Mouse (Mus musculus) embryonic facial prominence, embryonic 14.5 days (tissue): ENCODE measurements around the gene Selenoh. TPM values are rescaled to one million over a fixed set of nuclear protein-coding genes. Genes with fewer than 3 reads are reported as not detected.

Source experiments
- ATAC-seq: fragments of 200-750 bp; cut with Nextera tagmentation; 2 replicates; pipeline ENCODE4 v1.8.0; 2017; ENCODE audit warnings: low read depth, moderate number of reproducible peaks, moderate TSS enrichment
- DNase-seq: peaks from one replicate; pipeline ENCODE4 v3.0.0-alpha.2; 2015; ENCODE audit warnings: low spot score
- H3K27ac ChIP-seq: fragments of 300-500 bp; sonication (generic); replicated peaks from 2 replicates; pipeline ENCODE4 v1.5.1; 2014; ENCODE audit warnings: low read depth, mild to moderate bottlenecking, low read length, moderate library complexity
- H3K27me3 ChIP-seq: fragments of 300-500 bp; sonication (generic); replicated peaks from 2 replicates; pipeline ENCODE4 v1.6.1; 2014; ENCODE audit warnings: low read length; ENCODE audit not compliant: control insufficient read depth, insufficient read depth
- H3K36me3 ChIP-seq: fragments of 300-500 bp; sonication (generic); 2 replicates; pipeline ENCODE4 v1.6.1; 2014; ENCODE audit warnings: low read length, mixed read lengths; ENCODE audit not compliant: control insufficient read depth, insufficient read depth
- H3K4me1 ChIP-seq: fragments of 300-500 bp; sonication (generic); 2 replicates; pipeline ENCODE4 v1.6.1; 2014; ENCODE audit warnings: antibody characterized with exemption, low read length; ENCODE audit not compliant: control insufficient read depth, insufficient read depth
- H3K4me2 ChIP-seq: fragments of 300-500 bp; sonication (generic); 2 replicates; pipeline ENCODE4 v1.6.1; 2014; ENCODE audit warnings: low read depth, mild to moderate bottlenecking, low read length, moderate library complexity, mixed read lengths
- H3K4me3 ChIP-seq: fragments of 300-500 bp; sonication (generic); 2 replicates; pipeline ENCODE4 v1.5.1; 2014; ENCODE audit warnings: low read depth, mild to moderate bottlenecking, low read length
- H3K9ac ChIP-seq: fragments of 300-500 bp; sonication (generic); 2 replicates; pipeline ENCODE4 v1.6.1; 2014; ENCODE audit warnings: low read depth, mild to moderate bottlenecking, low read length, moderate library complexity, mixed read lengths
- H3K9me3 ChIP-seq: fragments of 300-500 bp; sonication (generic); 2 replicates; pipeline ENCODE4 v1.6.1; 2016; ENCODE audit warnings: low read length; ENCODE audit not compliant: control insufficient read depth
- WGBS: fragments of 180-500 bp; shearing (Covaris S2); extraction: QIAGEN DNeasy Blood & Tissue Kit; methylation state at CpG from one replicate; pipeline ENCODE4 v1.1.7; 2014; 5-methylcytosine and 5-hydroxymethylcytosine counted together
- polyA plus RNA-seq: library from polyadenylated mRNA; unstranded; fragments of >200 nt; fragmentation: Nextera tagmentation; extraction: Ambion mirVana; gene quantifications from 2 replicates; pipeline ENCODE4 v1.2.1, GENCODE M21; 2014

Selenoh gene
- polyA plus RNA-seq, 1 experiment from 2014 or later: 237 TPM

DNA sequence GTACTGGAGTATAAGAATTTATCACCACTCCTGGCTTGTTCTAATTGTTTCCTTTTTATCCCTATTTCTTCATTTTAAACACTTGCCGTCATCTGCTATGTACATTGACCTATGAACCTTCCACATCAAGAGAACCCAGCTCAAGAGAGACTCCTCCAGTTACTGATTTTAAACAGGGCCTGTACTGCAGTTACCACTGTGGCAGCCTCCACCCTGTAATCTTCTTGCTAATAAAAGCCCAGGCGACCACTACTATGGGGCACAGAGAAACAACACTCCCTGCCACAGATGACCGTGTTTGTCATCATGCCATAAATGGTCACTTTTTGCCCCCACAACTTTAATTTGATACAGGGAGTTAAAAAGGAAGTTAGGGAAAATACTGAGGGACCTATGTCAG lies 43.5 kb downstream of the Selenoh start:
- peak overlapping the region; percentile 56; the same call in 1 of the 2 replicates for H3K27ac ChIP-seq
- no peak overlapping the region for H3K9ac ChIP-seq
- no peaks in the 10 kb centered on the region for H3K9me3 ChIP-seq
- no peaks in the 10 kb centered on the region for H3K27me3 ChIP-seq
- peak; percentile 58; the same call in 1 of the 2 replicates for ATAC-seq
- peaks cover 10% of the 10 kb centered on the region; the same call in 1 of the 2 replicates for H3K36me3 ChIP-seq
- H3K4me1 ChIP-seq: peaks cover 3% of the 10 kb centered on the region; the same call in 1 of the 2 replicates
- no peak overlapping the region for H3K4me3 ChIP-seq
- DNase-seq: no peak
- 67% methylated on average over 3 of the region's 3 CpGs for whole genome bisulfite sequencing
- H3K4me2 ChIP-seq: no peak overlapping the region

DNA sequence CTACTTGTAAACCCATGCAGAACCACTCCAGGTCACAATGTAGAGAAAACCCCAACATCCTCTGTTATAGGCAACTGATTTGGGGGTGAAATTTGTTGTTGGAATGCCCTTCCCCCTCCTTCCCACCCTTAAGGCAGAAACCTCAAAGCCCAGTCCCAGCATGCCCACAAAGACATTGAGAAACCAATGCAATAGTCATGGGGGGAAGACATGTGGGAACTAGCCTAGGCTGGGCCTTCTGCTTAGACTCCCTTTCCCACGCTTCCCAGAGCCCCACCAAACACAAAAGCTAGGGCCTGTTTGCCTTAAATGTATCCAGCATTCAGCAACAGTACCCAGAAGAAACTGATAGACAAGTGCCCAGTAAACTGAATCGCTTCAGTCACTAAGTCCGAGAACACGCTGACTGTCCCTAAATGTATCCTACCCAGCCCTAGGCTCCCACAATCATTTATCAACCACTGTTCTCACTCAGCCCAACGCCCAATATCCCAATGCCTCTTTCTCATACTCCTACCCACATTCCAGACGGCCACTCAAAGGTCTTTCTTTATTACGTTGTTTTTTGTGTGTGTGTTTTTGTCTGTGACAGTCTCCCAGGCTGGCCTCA lies 44.1 kb downstream of the Selenoh start:
- DNase-seq: no peak
- H3K4me3 ChIP-seq: no peak overlapping the region
- peaks cover 13% of the 10 kb centered on the region; the same call in 1 of the 2 replicates for H3K36me3 ChIP-seq
- no peak overlapping the region for H3K9ac ChIP-seq
- ATAC-seq: 0 out of 2 replicates have a peak, but pooled peaks have one; percentile 27
- 78% methylated on average over 7 of the region's 7 CpGs for WGBS
- H3K4me2 ChIP-seq: no peak overlapping the region
- H3K27ac ChIP-seq: peak overlapping the region; percentile 56; the same call in 1 of the 2 replicates
- no peaks in the 10 kb centered on the region for H3K9me3 ChIP-seq
- peaks cover 3% of the 10 kb centered on the region; the same call in 1 of the 2 replicates for H3K4me1 ChIP-seq
- H3K27me3 ChIP-seq: no peaks in the 10 kb centered on the region

DNA sequence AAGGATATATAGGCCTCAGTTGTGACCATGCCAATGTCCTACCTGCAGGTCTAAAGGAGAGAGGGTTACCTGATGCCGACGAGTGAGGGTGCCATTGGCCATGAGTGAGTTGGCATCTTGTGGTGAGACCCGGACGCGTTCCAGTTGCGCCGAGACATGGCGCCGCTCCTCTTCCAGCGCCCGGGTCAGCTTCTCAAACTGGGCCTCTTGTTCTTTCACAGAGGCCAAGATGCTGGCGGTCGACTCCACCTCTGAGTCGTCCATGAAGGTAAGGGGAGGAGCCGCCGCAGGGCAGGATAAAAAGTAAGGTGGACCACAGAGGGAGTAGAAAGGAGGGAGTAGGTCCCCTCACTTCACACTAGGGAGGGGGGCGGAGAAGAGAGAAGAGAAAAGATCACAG lies 46.4 kb downstream of the Selenoh start:
- Histone ChIP-seq H3K36me3 (peaks cover 34% of the 10 kb centered on the region), H3K27ac (no peak overlapping the region), H3K4me3 (no peak overlapping the region), H3K9me3 (no peaks in the 10 kb centered on the region), H3K4me2 (no peak overlapping the region), H3K27me3 (no peaks in the 10 kb centered on the region), H3K9ac (no peak overlapping the region), H3K4me1 (peaks cover 3% of the 10 kb centered on the region; the same call in 1 of the 2 replicates)
- ATAC-seq (no peak), DNase-seq (no peak)
- 95% methylated on average over 17 of the region's 17 CpGs for WGBS

DNA sequence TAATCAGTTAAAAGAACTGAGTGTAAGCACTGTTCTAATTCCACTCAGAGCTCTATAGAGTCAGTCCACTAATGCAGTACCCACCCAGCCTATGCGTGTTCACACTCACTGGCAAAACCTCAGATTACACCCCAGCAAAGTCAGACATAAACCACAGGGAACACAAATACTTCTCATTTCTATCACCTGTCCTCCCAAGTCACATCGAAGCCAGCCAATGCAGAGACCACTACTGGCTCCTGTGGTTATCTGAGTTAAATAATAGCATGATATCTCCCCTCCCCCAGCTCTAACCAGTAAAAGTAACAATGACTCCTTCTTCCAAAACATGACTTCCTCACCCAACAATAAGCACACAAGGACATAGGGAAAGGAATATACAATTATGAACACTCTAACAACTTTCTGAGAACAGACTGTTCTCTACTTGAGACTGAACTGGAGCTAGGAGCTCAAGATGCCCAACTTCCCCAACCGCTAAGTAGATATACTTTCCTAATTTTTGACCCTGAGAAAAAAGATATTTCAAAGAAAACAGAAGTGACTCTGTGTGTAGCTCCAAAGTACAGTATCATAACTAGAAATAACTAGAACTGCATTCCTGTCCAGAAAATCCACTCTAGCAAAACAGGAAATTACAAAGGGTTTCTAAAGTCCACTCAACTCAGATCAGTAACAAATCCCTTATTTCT lies 47.0 kb downstream of the Selenoh start:
- H3K27me3 ChIP-seq: no peaks in the 10 kb centered on the region
- DNase-seq (no peak), ATAC-seq (no peak)
- no peak overlapping the region for H3K27ac ChIP-seq
- peaks cover 36% of the 10 kb centered on the region for H3K36me3 ChIP-seq
- H3K9ac ChIP-seq: no peak overlapping the region
- no peaks in the 10 kb centered on the region for H3K9me3 ChIP-seq
- H3K4me2 ChIP-seq: no peak overlapping the region
- peaks cover 3% of the 10 kb centered on the region; the same call in 1 of the 2 replicates for H3K4me1 ChIP-seq
- 92% methylated on average over 3 of the region's 3 CpGs for WGBS
- H3K4me3 ChIP-seq: no peak overlapping the region

DNA sequence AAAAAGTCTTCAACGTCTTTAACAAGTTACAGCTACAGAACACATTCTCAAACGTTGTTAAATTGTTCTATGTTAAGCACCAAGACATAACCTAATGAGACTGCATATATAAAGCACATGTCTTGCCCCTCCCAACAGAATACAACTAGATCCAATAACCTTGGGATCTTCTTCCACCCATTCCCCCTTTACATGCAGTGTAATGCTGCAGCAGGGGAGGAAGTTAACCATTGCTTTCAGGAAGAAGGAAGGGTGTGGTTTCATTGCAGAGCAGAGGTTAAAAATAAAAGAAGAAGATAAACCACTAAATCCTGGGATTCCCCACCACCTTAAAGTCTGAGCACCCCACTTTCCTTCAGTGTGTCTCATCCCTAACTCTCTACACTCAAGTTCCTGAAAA lies 47.9 kb downstream of the Selenoh start:
- Histone ChIP-seq H3K9me3 (no peaks in the 10 kb centered on the region), H3K4me3 (no peak overlapping the region), H3K36me3 (peaks cover 41% of the 10 kb centered on the region), H3K4me2 (no peak overlapping the region), H3K9ac (no peak overlapping the region), H3K27ac (no peak overlapping the region), H3K4me1 (peaks cover 3% of the 10 kb centered on the region; the same call in 1 of the 2 replicates), H3K27me3 (no peaks in the 10 kb centered on the region)
- 70% methylated on average over 2 of the region's 2 CpGs for WGBS
- no peak for DNase-seq
- no peak for ATAC-seq

DNA sequence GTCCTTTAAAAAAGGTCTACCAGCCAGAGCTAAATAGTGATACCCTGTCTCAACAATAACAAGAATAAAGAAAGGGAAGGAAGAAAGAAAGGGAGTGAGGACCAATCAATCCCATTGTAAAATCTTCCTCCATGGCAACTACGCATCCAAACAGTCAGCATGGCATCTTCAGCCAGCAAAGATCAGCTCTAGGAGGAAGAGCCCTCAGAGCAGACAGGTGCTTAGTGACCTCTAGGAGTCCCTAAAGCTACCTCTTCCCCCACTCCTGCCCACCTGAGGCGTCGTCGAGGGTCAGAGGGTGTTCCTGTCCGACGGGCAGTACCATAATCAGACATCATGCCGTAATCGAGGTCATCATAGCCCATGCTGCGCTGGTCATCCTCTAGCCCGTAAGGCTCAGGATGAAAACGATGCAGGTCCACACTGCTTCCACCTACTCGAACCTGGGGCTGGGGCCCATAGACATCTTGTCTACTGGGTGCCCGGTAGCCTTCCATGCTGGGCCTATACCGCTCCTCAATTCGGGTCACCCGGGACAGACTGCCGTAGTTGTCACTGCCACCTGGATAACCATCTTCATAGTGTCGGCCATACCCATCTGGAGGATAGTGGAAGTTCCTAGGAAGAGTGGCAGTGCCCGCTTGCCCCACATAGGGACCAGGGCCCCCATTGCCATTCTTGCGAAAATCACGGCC lies 50.8 kb downstream of the Selenoh start:
- 95% methylated on average over 21 of the region's 21 CpGs for WGBS
- peaks cover 69% of the 10 kb centered on the region for H3K36me3 ChIP-seq
- no peak overlapping the region for H3K4me2 ChIP-seq
- no peak overlapping the region for H3K4me3 ChIP-seq
- no peaks in the 10 kb centered on the region for H3K9me3 ChIP-seq
- no peak for DNase-seq
- peaks cover 3% of the 10 kb centered on the region; the same call in 1 of the 2 replicates for H3K4me1 ChIP-seq
- no peak for ATAC-seq
- no peak overlapping the region for H3K27ac ChIP-seq
- H3K27me3 ChIP-seq: no peaks in the 10 kb centered on the region
- H3K9ac ChIP-seq: no peak overlapping the region

Other genes with a start within 250 kb of the Selenoh start
- gene Calcrl, start 245.4 kb downstream of the Selenoh start, polyA plus RNA-seq: 23.3 and 25.2 TPM in 2 replicates
- 44.3 and 44.5 TPM in 2 replicates for gene Tfpi, start 194.0 kb downstream of the Selenoh start, polyA plus RNA-seq
- gene Ctnnd1, start 20.0 kb downstream of the Selenoh start, polyA plus RNA-seq: 48.9 and 49.0 TPM in 2 replicates
- gene Btbd18, start 11.7 kb downstream of the Selenoh start, polyA plus RNA-seq: 0.14 TPM in 1 of 2 replicates, not detected in the other
- not detected in 2 replicates for gene Gm28635, start 7.3 kb upstream of the Selenoh start, polyA plus RNA-seq
- 28.4 and 28.8 TPM in 2 replicates for gene Med19, start 7.6 kb upstream of the Selenoh start, polyA plus RNA-seq
- gene Tmx2, start 8.4 kb upstream of the Selenoh start, polyA plus RNA-seq: 99.0 and 103 TPM in 2 replicates
- gene Zdhhc5, start 44.4 kb upstream of the Selenoh start, polyA plus RNA-seq: 31.4 and 31.6 TPM in 2 replicates
- 22.6 and 24.2 TPM in 2 replicates for gene Clp1, start 56.6 kb upstream of the Selenoh start, polyA plus RNA-seq
- gene Ypel4, start 63.3 kb upstream of the Selenoh start, polyA plus RNA-seq: 5.5 and 6.5 TPM in 2 replicates
- 3.9 and 4.0 TPM in 2 replicates for gene Gm19426, start 72.9 kb upstream of the Selenoh start, polyA plus RNA-seq
- gene Serping1, start 104.7 kb upstream of the Selenoh start, polyA plus RNA-seq: 63.0 and 64.7 TPM in 2 replicates
- gene Ube2l6, start 128.1 kb upstream of the Selenoh start, polyA plus RNA-seq: 44.5 and 48.2 TPM in 2 replicates
- gene Smtnl1, start 151.9 kb upstream of the Selenoh start, polyA plus RNA-seq: 0.48 and 1.6 TPM in 2 replicates
- gene Timm10, start 156.2 kb upstream of the Selenoh start, polyA plus RNA-seq: 55.5 and 55.7 TPM in 2 replicates
- gene Slc43a1, start 168.1 kb upstream of the Selenoh start, polyA plus RNA-seq: 14.3 and 17.0 TPM in 2 replicates
- 2.5 and 3.4 TPM in 2 replicates for gene Rtn4rl2, start 215.9 kb upstream of the Selenoh start, polyA plus RNA-seq